Mouse (Mus musculus): ENCODE data around the gene Osgin1.

DNA sequence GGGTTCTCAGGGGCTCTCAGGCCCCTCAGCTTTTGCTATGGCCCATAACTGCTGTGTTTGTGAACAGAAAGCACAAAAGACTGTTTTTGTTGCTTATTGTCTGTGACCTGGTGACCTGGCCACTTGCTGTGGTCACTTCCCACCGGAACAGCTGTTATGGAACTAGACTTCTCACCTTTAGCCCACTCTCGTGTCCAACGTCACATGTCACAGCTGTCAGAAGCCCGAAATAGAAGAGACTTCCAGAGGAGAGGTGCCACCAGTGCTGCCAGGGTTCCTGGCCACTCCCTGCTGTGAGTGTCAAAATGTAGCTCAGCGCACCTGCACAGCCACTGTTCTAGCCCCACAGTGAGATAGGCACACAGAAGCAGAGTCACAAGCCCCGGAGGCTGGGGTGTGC lies 34.7 kb upstream of the Osgin1 start:
- TF ChIP-seq FLI1 (IDR thresholded peaks at IDR 0.05; ENCODE audit: low read length) = no peak
- no peak for TF ChIP-seq GATA1 (IDR thresholded peaks at IDR 0.05; ENCODE audit: borderline replicate concordance, low read length)

Measured in megakaryocyte, embryonic 14.5 days (primary cell).